Mouse (Mus musculus) heart, embryonic 16.5 days (tissue): ENCODE measurements around the gene Rtel1. TPM values are rescaled to one million over a fixed set of nuclear protein-coding genes. Genes with fewer than 3 reads are reported as not detected.

Experiments
- ATAC-seq: fragments of 200-750 bp; cut with Nextera tagmentation; replicated peaks from 2 replicates; pipeline ENCODE4 v1.8.0; 2017; ENCODE audit warnings: moderate number of reproducible peaks; ENCODE audit not compliant: insufficient read depth, low FRiP score; ENCODE audit errors: extremely low read depth
- H3K27ac ChIP-seq: fragments of 300-500 bp; sonication (generic); 2 replicates; pipeline ENCODE4 v1.5.1; 2014; ENCODE audit warnings: mild to moderate bottlenecking, low read length, control low read depth, moderate library complexity
- H3K27me3 ChIP-seq: fragments of 300-500 bp; sonication (generic); 2 replicates; pipeline ENCODE4 v1.6.1; 2014; ENCODE audit warnings: low read length, mixed read lengths; ENCODE audit not compliant: control insufficient read depth, insufficient read depth
- H3K36me3 ChIP-seq: fragments of 300-500 bp; sonication (generic); 2 replicates; pipeline ENCODE4 v1.6.1; 2014; ENCODE audit not compliant: control insufficient read depth, insufficient read depth
- H3K4me1 ChIP-seq: fragments of 300-500 bp; sonication (generic); 2 replicates; pipeline ENCODE4 v1.6.1; 2014; ENCODE audit warnings: low read length, mixed read lengths; ENCODE audit not compliant: control insufficient read depth, insufficient read depth
- H3K4me2 ChIP-seq: fragments of 300-500 bp; sonication (generic); 2 replicates; pipeline ENCODE4 v1.6.1; 2014; ENCODE audit warnings: low read depth, mild to moderate bottlenecking, control low read depth, low read length
- H3K4me3 ChIP-seq: fragments of 300-500 bp; sonication (generic); 2 replicates; pipeline ENCODE4 v1.5.1; 2014; ENCODE audit warnings: mild to moderate bottlenecking, control low read depth, low read length
- H3K9ac ChIP-seq: fragments of 300-500 bp; sonication (generic); 2 replicates; pipeline ENCODE4 v1.6.1; 2014; ENCODE audit warnings: low read length, control low read depth
- H3K9me3 ChIP-seq: fragments of 300-500 bp; sonication (generic); replicated peaks from 2 replicates; pipeline ENCODE4 v1.6.1; 2016; ENCODE audit warnings: low read length; ENCODE audit not compliant: control insufficient read depth
- WGBS: fragments of 180-500 bp; shearing (Covaris S2); extraction: QIAGEN DNeasy Blood & Tissue Kit; methylation state at CpG from one replicate; pipeline ENCODE4 v1.1.7; 2014; 5-methylcytosine and 5-hydroxymethylcytosine counted together
- polyA plus RNA-seq: library from polyadenylated mRNA; unstranded; fragments of >200 nt; fragmentation: Nextera tagmentation; extraction: Ambion mirVana; gene quantifications from 2 replicates; pipeline ENCODE4 v1.2.1, GENCODE M21; 2015

Gene Rtel1
- polyA plus RNA-seq, 1 experiment from 2014 or later: 23.8 TPM

- peaks cover 41% of the 10 kb centered on the region for H3K36me3 ChIP-seq
- no peak within 1 kb of the TSS for H3K4me2 ChIP-seq
- no peak within 1 kb of the TSS for H3K27ac ChIP-seq
- no peaks in the 10 kb centered on the region for H3K4me1 ChIP-seq
- H3K9ac ChIP-seq: no peak within 1 kb of the TSS
- no peaks in the 10 kb centered on the region for H3K9me3 ChIP-seq
- H3K27me3 ChIP-seq: no peaks in the 10 kb centered on the region
- WGBS: 91% methylated on average over 12 of the region's 12 CpGs
- no peak within 1 kb of the TSS for H3K4me3 ChIP-seq
- ATAC-seq: no peak
Observed at GRCm38 (mm10) chr2:181379778-181380177, 60.2 kb downstream of the Rtel1 start, which contains the start of gene Lime1. Gene Lime1, plus strand, starts transcription at chr2:181380078.

- peaks cover 2% of the 10 kb centered on the region for H3K4me1 ChIP-seq
- H3K27ac ChIP-seq: no peak overlapping the region
- no peak overlapping the region for H3K4me2 ChIP-seq
- WGBS: 73% methylated on average over 5 of the region's 5 CpGs
- no peak for ATAC-seq
- H3K27me3 ChIP-seq: no peaks in the 10 kb centered on the region
- H3K9ac ChIP-seq: no peak overlapping the region
- H3K36me3 ChIP-seq: peaks cover 41% of the 10 kb centered on the region
- H3K4me3 ChIP-seq: no peak overlapping the region
- H3K9me3 ChIP-seq: no peaks in the 10 kb centered on the region
Observed at GRCm38 (mm10) chr2:181380251-181380650, 60.7 kb downstream of the Rtel1 start.

- Histone ChIP-seq H3K9me3 (no peaks in the 10 kb centered on the region), H3K27me3 (no peaks in the 10 kb centered on the region), H3K4me2 (no peak overlapping the region), H3K4me3 (no peak overlapping the region), H3K9ac (no peak overlapping the region; the same call in 1 of the 2 replicates), H3K27ac (no peak overlapping the region), H3K36me3 (peaks cover 41% of the 10 kb centered on the region), H3K4me1 (peaks cover 9% of the 10 kb centered on the region)
- WGBS: 78% methylated on average over 5 of the region's 5 CpGs
- ATAC-seq: no peak
Observed at GRCm38 (mm10) chr2:181381107-181381506, 61.6 kb downstream of the Rtel1 start.

DNA sequence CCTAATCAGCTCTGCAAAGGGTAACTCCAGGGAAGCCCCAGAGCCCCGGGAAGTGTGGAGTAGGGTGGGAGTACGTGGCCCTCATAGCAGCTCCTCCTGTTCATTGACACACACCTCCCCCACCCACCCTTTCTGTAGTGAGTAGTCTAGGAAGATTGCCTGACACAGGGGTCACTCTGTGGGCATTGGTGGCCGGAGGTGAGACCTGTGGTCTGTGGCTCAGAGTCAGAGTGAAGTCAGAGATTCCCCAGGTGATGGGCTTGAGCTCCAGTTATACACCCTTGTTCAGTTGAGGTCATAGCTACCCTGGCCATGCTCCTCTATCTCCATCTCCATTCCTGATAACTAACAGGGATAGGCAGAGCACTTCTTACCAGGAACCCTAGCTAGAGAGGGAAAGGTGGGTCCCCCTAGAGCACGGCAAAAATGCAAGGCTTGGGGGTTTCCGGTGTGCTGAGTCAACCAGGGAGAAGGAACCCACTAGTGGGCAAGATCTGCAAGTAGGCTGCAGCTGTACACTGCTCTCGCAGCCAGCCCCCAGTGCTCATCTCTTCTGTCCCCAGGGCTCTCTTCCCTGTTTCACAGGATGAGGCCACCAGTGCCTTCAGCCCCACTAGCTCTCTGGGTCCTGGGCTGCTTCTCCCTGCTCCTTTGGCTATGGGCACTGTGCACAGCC is 62.2 kb downstream of the Rtel1 start:
- Histone ChIP-seq H3K27ac (no peak overlapping the region), H3K4me2 (no peak overlapping the region), H3K4me1 (peaks cover 10% of the 10 kb centered on the region), H3K9me3 (no peaks in the 10 kb centered on the region), H3K4me3 (no peak overlapping the region), H3K36me3 (peaks cover 41% of the 10 kb centered on the region), H3K27me3 (no peaks in the 10 kb centered on the region), H3K9ac (no peak overlapping the region)
- 85% methylated on average over 6 of the region's 6 CpGs for WGBS
- no peak for ATAC-seq

DNA sequence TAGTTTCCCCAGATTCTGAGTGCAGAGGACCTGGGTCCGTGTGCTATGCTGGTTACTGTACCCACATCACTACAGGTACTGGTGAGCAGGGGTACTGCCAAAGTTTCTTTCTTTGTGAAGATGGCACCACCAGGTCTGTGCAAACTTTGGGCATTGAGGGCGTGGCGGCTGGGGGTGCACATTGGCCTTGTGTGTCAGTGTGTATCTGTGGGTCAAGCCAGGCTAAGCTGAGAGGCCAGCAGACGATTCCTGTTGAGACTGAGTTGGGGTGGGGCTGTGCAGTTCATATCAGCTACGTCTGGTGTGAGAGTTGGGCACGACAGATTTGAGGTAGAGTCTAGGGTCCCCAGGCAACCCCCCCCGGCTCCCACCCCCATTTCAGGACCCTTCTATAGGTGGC is 64.9 kb downstream of the Rtel1 start:
- peaks cover 33% of the 10 kb centered on the region for H3K36me3 ChIP-seq

GRCm38 (mm10) chr2:181384919-181385391 is 65.4 kb downstream of the Rtel1 start:
- Histone ChIP-seq H3K4me2 (no peak overlapping the region), H3K27me3 (no peaks in the 10 kb centered on the region), H3K4me1 (peaks cover 10% of the 10 kb centered on the region), H3K27ac (peak overlapping the region; percentile 71), H3K9me3 (no peaks in the 10 kb centered on the region), H3K36me3 (peaks cover 28% of the 10 kb centered on the region), H3K9ac (no peak overlapping the region), H3K4me3 (no peak overlapping the region)
- ATAC-seq: peak; percentile 34
- WGBS: 65% methylated on average over 4 of the region's 4 CpGs

More for the DNA sequence above, 64.9 kb downstream of the Rtel1 start:
- H3K27ac ChIP-seq: 0 out of 2 replicates have a peak overlapping the region, but pooled peaks have one; percentile 23
- H3K9ac ChIP-seq: no peak overlapping the region
- H3K4me2 ChIP-seq: no peak overlapping the region
- H3K27me3 ChIP-seq: no peaks in the 10 kb centered on the region
- H3K9me3 ChIP-seq: no peaks in the 10 kb centered on the region
- H3K4me3 ChIP-seq: no peak overlapping the region
- ATAC-seq: no peak
- peaks cover 10% of the 10 kb centered on the region for H3K4me1 ChIP-seq
- 80% methylated on average over 7 of the region's 7 CpGs for WGBS

DNA sequence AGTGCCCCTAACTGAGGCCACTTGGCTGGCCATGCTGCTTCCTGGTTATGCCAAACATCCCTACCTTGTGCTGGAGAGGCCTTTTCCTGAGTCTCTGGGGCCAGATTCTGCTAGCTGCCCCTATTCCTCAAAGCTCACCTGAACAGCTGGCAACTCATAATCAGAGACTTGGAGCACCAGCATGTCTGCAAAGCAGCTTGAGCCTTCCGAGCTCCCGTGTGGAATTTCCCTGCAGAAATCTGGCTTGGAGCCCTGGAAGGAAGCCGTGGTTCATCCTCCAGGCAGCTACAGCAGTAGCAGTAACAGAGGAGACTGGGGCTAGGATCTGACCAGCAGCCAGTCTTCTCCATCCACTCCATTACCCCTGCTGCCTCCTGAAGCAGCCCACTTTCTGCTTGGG is 66.3 kb downstream of the Rtel1 start:
- H3K4me2 ChIP-seq: no peak overlapping the region
- peak overlapping the region; percentile 71; the same call in 1 of the 2 replicates for H3K27ac ChIP-seq
- 46% methylated on average over 3 of the region's 3 CpGs for WGBS
- H3K4me1 ChIP-seq: peaks cover 10% of the 10 kb centered on the region
- H3K9ac ChIP-seq: no peak overlapping the region
- no peak for ATAC-seq
- H3K4me3 ChIP-seq: no peak overlapping the region
- no peaks in the 10 kb centered on the region for H3K27me3 ChIP-seq
- H3K36me3 ChIP-seq: peaks cover 23% of the 10 kb centered on the region; the same call in 1 of the 2 replicates
- no peaks in the 10 kb centered on the region for H3K9me3 ChIP-seq

DNA sequence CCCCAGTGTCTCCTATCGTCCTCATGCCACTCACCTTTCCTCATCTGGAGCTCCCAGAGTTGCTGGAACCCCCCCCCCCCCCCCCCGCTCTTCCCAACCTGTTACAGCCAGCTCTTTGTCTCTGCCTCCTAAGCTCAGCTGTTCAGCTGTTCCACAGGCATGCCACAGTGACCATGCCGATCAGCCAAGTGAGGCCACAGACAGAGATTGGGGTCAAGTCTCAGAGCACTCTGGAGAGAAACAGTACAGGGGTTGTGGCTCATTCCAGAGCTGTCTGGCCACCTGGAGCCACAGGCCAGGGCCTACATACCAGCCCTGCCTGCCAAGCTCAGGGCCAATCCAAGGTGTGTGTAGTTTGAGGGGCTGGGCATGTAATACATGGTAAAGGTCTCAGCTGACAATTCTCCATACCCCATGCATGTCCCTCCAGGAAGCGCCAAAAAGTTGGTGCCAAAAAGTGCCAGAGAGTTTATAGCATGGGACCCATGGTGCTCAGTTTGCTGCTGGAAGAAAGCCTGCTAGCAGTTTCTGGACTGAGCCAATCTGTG is 67.2 kb downstream of the Rtel1 start:
- Histone ChIP-seq H3K27me3 (no peaks in the 10 kb centered on the region), H3K4me1 (peaks cover 10% of the 10 kb centered on the region), H3K9me3 (no peaks in the 10 kb centered on the region), H3K36me3 (peaks cover 19% of the 10 kb centered on the region; the same call in 1 of the 2 replicates), H3K4me3 (no peak overlapping the region), H3K27ac (no peak overlapping the region), H3K9ac (no peak overlapping the region), H3K4me2 (no peak overlapping the region)
- ATAC-seq: no peak
- WGBS: 88% methylated on average over 4 of the region's 4 CpGs

GRCm38 (mm10) chr2:181390136-181390870 is 70.8 kb downstream of the Rtel1 start:
- Histone ChIP-seq H3K4me2 (no peak overlapping the region), H3K4me1 (peaks cover 8% of the 10 kb centered on the region), H3K4me3 (no peak overlapping the region), H3K36me3 (no peaks in the 10 kb centered on the region; the same call in 1 of the 2 replicates), H3K27ac (no peak overlapping the region), H3K27me3 (no peaks in the 10 kb centered on the region), H3K9ac (no peak overlapping the region), H3K9me3 (no peaks in the 10 kb centered on the region)
- no peak for ATAC-seq
- 77% methylated on average over 4 of the region's 4 CpGs for WGBS
